Mouse (Mus musculus) heart, embryonic 15.5 days (tissue): ENCODE results near the gene Pqbp1. TPM values are rescaled to one million over a fixed set of nuclear protein-coding genes. Genes with fewer than 3 reads are reported as not detected.
A peak's percentile ranks its signal among the peaks of the same experiment; 100 is the strongest.

Source experiments
- ATAC-seq: fragments of 200-750 bp; cut with Nextera tagmentation; replicated peaks from 2 replicates; pipeline ENCODE4 v1.8.0; 2017; ENCODE audit warnings: low read depth, moderate TSS enrichment; ENCODE audit not compliant: insufficient number of reproducible peaks, insufficient read depth, low FRiP score
- H3K27ac ChIP-seq: fragments of 300-500 bp; sonication (generic); 2 replicates; pipeline ENCODE4 v1.5.1; 2015; ENCODE audit warnings: mild to moderate bottlenecking, inconsistent platforms
- H3K27me3 ChIP-seq: fragments of 300-500 bp; sonication (generic); 2 replicates; pipeline ENCODE4 v1.6.1; 2015; ENCODE audit warnings: inconsistent platforms
- H3K36me3 ChIP-seq: fragments of 300-500 bp; sonication (generic); 2 replicates; pipeline ENCODE4 v1.6.1; 2015; ENCODE audit warnings: mild to moderate bottlenecking, inconsistent platforms
- H3K4me1 ChIP-seq: fragments of 300-500 bp; sonication (generic); replicated peaks from 2 replicates; pipeline ENCODE4 v1.6.1; 2015; ENCODE audit warnings: inconsistent platforms
- H3K4me2 ChIP-seq: fragments of 300-500 bp; sonication (generic); 2 replicates; pipeline ENCODE4 v1.6.1; 2015; ENCODE audit warnings: inconsistent platforms, mild to moderate bottlenecking, moderate library complexity
- H3K4me3 ChIP-seq: fragments of 300-500 bp; sonication (generic); 2 replicates; pipeline ENCODE4 v1.5.1; 2015; ENCODE audit warnings: mild to moderate bottlenecking, inconsistent platforms
- H3K9ac ChIP-seq: fragments of 300-500 bp; sonication (generic); 2 replicates; pipeline ENCODE4 v1.6.1; 2015; ENCODE audit warnings: mild to moderate bottlenecking, inconsistent platforms
- H3K9me3 ChIP-seq: fragments of 300-500 bp; sonication (generic); replicated peaks from 2 replicates; pipeline ENCODE4 v1.6.1; 2016; ENCODE audit warnings: inconsistent platforms
- WGBS: fragments of 180-500 bp; shearing (Covaris S2); methylation state at CpG from one replicate; pipeline ENCODE4 v1.1.7; 2015; ENCODE audit warnings: mixed read lengths; 5-methylcytosine and 5-hydroxymethylcytosine counted together
- polyA plus RNA-seq: library from polyadenylated mRNA; unstranded; fragments of >200 nt; fragmentation: Nextera tagmentation; extraction: Ambion mirVana; gene quantifications from 2 replicates; pipeline ENCODE4 v1.2.1, GENCODE M21; 2015

The Pqbp1 gene
- 72.8 and 77.9 TPM in 2 replicates for polyA plus RNA-seq

DNA sequence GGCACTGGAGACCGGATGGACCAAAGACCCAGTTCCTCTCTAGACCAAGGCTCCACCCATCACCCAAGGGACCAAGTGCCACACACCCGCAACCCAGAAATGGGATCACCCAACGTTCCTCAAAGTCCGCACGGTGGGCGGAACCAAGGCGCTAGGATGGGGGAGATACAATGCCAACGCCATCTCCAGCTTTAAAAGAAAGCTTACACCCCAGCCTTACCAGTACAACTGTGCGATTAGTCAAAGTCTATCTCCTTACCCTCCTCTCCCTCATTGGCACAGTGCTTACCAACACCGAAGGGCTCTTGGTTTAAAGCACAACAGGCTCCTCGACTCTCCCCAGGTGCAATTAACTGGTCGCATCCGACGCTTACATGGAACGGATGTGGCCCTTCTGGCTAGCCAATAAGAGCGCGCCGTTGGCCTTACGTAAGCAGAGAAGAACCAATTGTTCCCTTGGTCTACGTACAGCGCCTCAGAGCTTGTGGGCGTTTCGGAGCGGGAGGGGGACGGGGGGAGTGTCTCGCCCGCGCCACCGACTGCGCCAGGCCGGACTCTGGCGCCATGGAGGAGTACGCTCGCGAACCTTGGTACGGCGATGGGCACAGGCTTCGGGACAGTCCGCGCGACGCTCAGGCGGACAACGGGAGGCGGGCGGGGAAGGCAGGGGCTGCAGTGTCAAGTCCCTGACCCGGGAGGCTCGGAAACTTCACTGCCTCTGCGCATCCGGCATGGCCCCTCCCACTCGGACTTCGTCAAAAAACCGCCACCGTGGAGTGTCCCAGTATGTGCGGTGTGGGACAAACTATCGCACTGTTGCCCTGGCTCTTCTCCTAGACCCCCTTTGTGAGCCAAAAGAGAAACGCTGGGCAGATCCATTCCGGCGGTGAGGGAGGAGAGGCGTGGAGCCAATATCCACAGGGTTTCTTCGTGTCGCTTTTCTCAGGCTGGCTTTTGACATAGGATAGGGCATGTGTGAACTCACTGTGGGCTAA is at the start of gene Pqbp1, which contains the start of gene Timm17b:
TSS of gene Pqbp1 (minus strand) at position 390 of the 995 bp plus-strand sequence.
TSS of gene Timm17b (plus strand) at position 478 of the 995 bp plus-strand sequence.
- Histone ChIP-seq H3K9me3 (no peaks in the 10 kb centered on the region), H3K27me3 (no peaks in the 10 kb centered on the region)
- 14% methylated on average over 62 of the region's 62 CpGs for WGBS

DNA sequence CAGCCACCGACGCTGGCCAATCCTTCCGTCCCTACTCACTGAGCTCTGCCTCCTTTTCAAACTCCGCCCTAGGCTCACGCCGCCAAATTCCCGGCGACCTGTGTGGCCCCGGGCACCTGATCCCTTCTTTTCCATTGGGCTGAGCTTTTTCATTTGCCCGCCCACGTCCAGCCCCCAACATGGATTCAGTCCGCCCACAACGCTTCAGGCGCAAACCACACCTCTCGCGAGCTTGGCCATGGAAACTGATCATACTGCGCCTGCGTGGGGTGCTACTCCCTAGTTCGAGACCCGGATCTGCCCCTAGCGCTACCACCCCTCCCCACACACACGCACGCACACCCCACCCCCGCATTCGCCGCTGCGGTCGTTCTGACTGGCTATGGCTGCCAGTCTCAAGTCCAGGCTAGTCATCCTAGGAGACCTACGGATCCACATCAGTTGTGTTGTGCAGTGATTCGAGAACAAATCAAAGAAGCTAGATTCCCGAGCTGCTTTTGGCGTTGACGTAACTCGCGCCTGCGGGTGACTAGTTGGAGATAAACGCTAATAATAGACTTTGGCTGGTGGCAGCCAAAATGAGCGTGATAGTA is 48.9 kb upstream of the Pqbp1 start:
- peak overlapping the region; percentile 65 for H3K4me2 ChIP-seq
- no peaks in the 10 kb centered on the region for H3K36me3 ChIP-seq
- 13% methylated on average over 38 of the region's 38 CpGs for WGBS
- peak overlapping the region; percentile 71 for H3K27ac ChIP-seq
- peak overlapping the region; percentile 58 for H3K4me3 ChIP-seq
- peak overlapping the region; percentile 44; the same call in 1 of the 2 replicates for H3K9ac ChIP-seq
- H3K9me3 ChIP-seq: no peaks in the 10 kb centered on the region
- ATAC-seq: peak; percentile 97
- H3K4me1 ChIP-seq: no peaks in the 10 kb centered on the region
- no peaks in the 10 kb centered on the region for H3K27me3 ChIP-seq

More for the DNA sequence above, at the start of gene Pqbp1, which contains the start of gene Timm17b:
- H3K27ac ChIP-seq: peak within 1 kb of the TSS; percentile 86
- H3K9ac ChIP-seq: peak within 1 kb of the TSS; percentile 63
- H3K4me1 ChIP-seq: peaks cover 4% of the 10 kb centered on the region; the same call in 1 of the 2 replicates
- peak within 1 kb of the TSS; percentile 61 for H3K4me2 ChIP-seq
- no peaks in the 10 kb centered on the region; the same call in 1 of the 2 replicates for H3K36me3 ChIP-seq
- peak; percentile 98 for ATAC-seq
- peak within 1 kb of the TSS; percentile 69 for H3K4me3 ChIP-seq

DNA sequence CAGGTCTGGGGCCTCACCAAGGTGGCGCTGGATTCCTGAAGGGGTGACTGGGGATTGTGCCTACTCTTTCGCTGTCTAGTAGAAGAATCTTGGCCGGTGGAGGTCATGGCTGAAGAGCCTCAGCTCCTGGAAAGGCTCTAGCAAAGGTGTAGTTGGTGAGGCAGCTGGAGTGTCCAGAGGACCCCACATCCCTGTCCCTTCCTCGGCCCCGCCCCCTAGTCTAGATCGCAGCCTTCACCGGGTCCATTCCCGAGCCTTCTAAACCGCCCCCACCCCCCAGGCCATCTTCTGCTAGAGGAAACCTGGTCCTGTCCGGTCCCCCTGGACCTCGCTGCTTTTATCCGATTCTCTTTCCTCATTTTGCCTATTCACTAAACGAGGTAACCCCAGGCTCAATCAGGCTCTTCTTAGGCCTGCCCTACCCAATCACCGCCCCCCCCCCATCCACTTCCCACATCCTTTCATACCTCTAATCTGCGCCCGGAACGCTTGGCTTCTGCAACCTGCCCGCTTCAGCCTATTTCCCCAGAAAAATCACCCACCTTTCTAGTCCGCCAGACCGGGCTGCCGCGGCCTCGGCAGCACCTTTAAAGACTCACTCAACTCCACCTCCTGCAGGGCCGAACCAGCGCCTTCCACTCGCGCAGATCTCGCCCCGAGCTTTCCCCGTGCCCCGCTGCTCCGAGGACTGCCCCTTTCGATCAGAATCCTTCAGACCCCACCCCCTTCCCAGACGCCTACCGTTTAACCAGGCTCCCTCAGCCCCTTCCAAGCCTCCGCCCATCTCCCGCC is 48.2 kb upstream of the Pqbp1 start, which contains the start of gene Hdac6:
TSS of gene Hdac6 (minus strand) at position 782 of the 792 bp plus-strand sequence.
- Histone ChIP-seq H3K27me3 (no peaks in the 10 kb centered on the region), H3K36me3 (no peaks in the 10 kb centered on the region), H3K4me3 (peak within 1 kb of the TSS; percentile 58), H3K27ac (peak within 1 kb of the TSS; percentile 71), H3K4me2 (peak within 1 kb of the TSS; percentile 65), H3K4me1 (no peaks in the 10 kb centered on the region), H3K9ac (peak within 1 kb of the TSS; percentile 50), H3K9me3 (no peaks in the 10 kb centered on the region)
- 12% methylated on average over 36 of the region's 37 CpGs for WGBS
- ATAC-seq: peak; percentile 8; the same call in 1 of the 2 replicates

DNA sequence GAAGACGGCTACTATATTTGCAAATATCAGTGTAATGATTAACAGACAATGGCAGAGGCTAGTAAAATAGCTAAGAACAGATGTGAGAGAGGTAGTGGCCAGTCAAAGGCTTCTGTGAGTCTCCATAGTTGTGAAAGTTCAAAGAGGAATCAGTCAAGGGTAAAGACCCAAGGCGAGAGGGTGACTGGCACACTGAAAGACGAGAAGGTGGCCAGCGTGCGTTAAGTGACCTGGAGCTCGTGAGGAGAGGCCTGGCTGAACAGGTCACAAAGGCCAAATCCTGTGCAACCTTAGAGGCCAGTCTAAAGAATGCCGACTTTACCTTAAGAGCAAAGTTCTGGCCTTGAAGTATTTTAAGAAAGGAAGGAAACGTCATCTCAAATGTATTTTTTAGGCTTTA is 46.5 kb upstream of the Pqbp1 start:
- H3K27me3 ChIP-seq: no peaks in the 10 kb centered on the region
- H3K9me3 ChIP-seq: no peaks in the 10 kb centered on the region
- WGBS: 81% methylated on average over 8 of the region's 8 CpGs
- no peak overlapping the region for H3K4me2 ChIP-seq
- no peak overlapping the region for H3K9ac ChIP-seq
- ATAC-seq: no peak
- no peak overlapping the region for H3K4me3 ChIP-seq
- no peaks in the 10 kb centered on the region; the same call in 1 of the 2 replicates for H3K36me3 ChIP-seq
- H3K4me1 ChIP-seq: no peaks in the 10 kb centered on the region
- H3K27ac ChIP-seq: no peak overlapping the region

DNA sequence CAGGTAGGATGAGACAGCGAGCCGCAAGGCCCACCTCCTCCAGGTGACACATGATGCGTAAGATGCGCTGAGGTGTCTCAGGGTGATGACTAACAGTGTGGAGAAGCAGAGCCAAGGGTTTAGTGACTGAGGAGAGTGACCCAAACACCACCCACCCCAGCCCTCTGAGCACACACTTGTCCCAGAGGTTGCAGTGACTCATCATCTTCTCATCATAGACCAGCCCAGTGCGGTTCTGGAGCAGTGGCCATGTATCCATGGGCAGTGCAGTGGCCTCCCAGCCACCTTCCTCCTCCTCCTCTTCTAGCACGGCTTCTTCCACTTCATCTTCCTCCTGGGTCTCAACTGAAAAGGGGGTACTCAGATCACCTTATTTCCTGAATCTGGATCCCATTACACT is 38.6 kb upstream of the Pqbp1 start:
- H3K36me3 ChIP-seq: peaks cover 11% of the 10 kb centered on the region; the same call in 1 of the 2 replicates
- H3K9ac ChIP-seq: no peak overlapping the region
- ATAC-seq: no peak
- no peaks in the 10 kb centered on the region for H3K27me3 ChIP-seq
- 85% methylated on average over 6 of the region's 6 CpGs for WGBS
- no peak overlapping the region for H3K4me3 ChIP-seq
- H3K9me3 ChIP-seq: no peaks in the 10 kb centered on the region
- H3K27ac ChIP-seq: no peak overlapping the region
- no peak overlapping the region for H3K4me2 ChIP-seq
- no peaks in the 10 kb centered on the region for H3K4me1 ChIP-seq

DNA sequence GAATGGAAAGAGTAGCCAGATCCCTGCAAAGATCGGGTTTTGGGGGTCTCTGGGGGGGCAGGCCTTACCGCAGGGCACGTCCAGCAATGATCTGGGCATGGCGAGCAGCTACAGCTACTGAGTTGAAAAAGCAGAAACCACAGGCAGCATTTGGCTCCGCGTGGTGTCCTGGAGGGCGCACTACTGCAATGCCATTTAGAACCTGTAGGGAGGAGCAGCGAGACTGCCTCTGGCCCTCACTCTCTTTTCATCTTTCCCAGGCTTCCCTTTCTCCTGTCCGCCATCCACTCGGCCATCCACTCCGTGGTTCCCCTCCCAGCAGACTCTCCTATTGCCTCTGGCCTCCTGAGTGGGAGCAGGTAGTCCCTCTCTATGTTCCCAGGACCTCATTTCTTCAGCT is 37.8 kb upstream of the Pqbp1 start:
- H3K4me3 ChIP-seq: no peak overlapping the region
- no peak overlapping the region for H3K4me2 ChIP-seq
- peaks cover 11% of the 10 kb centered on the region; the same call in 1 of the 2 replicates for H3K36me3 ChIP-seq
- H3K4me1 ChIP-seq: no peaks in the 10 kb centered on the region
- H3K27ac ChIP-seq: no peak overlapping the region
- no peaks in the 10 kb centered on the region for H3K9me3 ChIP-seq
- H3K27me3 ChIP-seq: no peaks in the 10 kb centered on the region
- WGBS: 49% methylated on average over 11 of the region's 11 CpGs
- no peak overlapping the region for H3K9ac ChIP-seq
- no peak for ATAC-seq

DNA sequence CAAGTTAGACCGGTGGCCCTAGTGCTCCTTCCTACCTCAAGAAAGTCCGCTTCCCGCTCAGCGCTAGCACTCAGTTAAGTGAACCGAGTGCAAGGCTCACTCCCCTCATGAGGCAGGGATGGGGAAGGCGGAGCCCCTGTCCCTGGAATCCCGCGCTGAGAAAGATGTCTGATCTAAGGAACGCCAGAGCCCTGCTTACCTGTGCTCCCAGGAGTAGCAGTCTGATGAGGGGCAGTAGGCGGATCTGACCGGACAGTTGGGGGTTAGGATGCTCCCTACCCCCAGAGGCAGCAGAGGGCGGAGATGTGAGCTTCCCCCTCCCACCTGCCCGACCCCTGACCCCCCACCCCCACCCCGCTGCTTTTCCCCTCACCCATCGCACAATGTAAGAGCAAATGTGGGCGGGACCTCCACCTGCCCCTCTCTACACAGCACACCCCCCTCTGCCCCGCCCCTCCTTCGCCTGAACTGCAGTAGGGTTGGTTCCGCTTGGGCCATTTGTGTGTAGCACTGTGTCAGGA is 29.3 kb upstream of the Pqbp1 start, which contains the start of gene Eras:
TSS of gene Eras (minus strand) at position 338 of the 521 bp plus-strand sequence.
- no peaks in the 10 kb centered on the region for H3K4me1 ChIP-seq
- H3K4me3 ChIP-seq: peak within 1 kb of the TSS; percentile 11; the same call in 1 of the 2 replicates
- H3K27me3 ChIP-seq: peaks cover 53% of the 10 kb centered on the region
- H3K36me3 ChIP-seq: no peaks in the 10 kb centered on the region; the same call in 1 of the 2 replicates
- no peak within 1 kb of the TSS for H3K27ac ChIP-seq
- ATAC-seq: no peak
- no peak within 1 kb of the TSS for H3K9ac ChIP-seq
- 19% methylated on average over 19 of the region's 19 CpGs for WGBS
- H3K4me2 ChIP-seq: peak within 1 kb of the TSS; percentile 36
- no peaks in the 10 kb centered on the region for H3K9me3 ChIP-seq

DNA sequence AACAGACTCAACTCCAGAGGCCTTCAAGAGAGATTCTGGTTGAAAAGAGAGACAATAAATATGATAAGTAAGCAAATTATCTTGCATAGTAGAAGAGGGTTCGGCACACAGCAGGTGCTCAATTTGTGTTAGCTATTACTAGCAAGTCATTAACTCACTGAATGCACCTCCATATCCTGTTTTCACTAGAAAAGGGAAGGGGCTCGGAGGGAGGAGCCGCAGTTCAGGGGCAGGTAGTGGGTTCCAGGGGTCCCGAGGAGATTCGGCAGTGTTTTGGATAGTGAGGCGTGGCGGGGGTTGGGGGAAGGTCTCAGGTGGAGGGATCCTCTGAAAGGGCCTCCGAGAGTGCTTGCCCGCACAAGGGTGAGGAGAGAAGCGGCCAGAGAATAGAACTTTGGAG is 28.0 kb upstream of the Pqbp1 start:
- no peak for ATAC-seq
- H3K27me3 ChIP-seq: peaks cover 66% of the 10 kb centered on the region
- H3K4me2 ChIP-seq: peak overlapping the region; percentile 36
- H3K9ac ChIP-seq: no peak overlapping the region
- H3K9me3 ChIP-seq: no peaks in the 10 kb centered on the region
- 0 out of 2 replicates have a peak overlapping the region, but pooled peaks have one; percentile 11 for H3K4me3 ChIP-seq
- H3K4me1 ChIP-seq: peaks cover 4% of the 10 kb centered on the region; the same call in 1 of the 2 replicates
- WGBS: 21% methylated on average over 10 of the region's 10 CpGs
- H3K36me3 ChIP-seq: no peaks in the 10 kb centered on the region
- no peak overlapping the region for H3K27ac ChIP-seq

DNA sequence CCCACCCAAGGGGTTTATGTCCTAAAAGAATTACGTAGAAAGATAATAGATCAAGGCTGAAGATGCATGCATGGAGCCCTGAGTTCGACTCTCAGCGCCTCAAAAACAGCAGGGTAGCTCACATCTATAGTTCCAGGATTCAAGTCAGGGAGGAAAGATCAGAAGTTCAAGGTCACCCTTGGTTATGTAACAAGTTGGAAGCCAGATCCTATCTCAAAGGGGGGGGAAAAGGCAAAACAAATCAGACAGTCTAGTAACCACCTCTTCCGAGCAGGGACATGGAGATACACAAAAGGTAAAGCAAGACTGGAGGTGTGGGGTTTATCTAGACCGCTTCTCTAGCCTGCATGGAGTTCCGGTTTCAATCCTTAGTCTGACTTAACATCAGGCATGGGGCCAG is 27.2 kb upstream of the Pqbp1 start:
- Histone ChIP-seq H3K9ac (no peak overlapping the region), H3K36me3 (no peaks in the 10 kb centered on the region), H3K4me3 (no peak overlapping the region), H3K4me2 (no peak overlapping the region), H3K27me3 (peaks cover 74% of the 10 kb centered on the region), H3K9me3 (no peaks in the 10 kb centered on the region), H3K27ac (no peak overlapping the region), H3K4me1 (peaks cover 7% of the 10 kb centered on the region; the same call in 1 of the 2 replicates)
- no peak for ATAC-seq
- WGBS: 63% methylated on average over 6 of the region's 6 CpGs

DNA sequence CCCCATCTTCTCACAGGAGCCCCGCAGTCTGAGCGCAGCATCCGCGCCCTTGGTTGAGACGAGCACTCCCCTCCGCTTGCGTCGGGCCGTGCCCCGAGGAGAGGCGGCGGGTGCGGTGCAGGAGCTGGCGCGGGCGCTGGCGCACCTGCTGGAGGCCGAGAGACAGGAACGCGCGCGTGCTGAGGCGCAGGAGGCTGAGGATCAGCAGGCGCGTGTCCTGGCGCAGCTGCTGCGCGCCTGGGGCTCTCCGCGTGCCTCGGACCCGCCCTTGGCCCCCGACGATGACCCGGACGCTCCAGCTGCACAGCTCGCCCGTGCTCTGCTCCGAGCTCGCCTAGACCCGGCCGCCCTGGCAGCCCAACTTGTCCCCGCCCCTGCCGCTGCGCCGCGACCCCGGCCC is 23.0 kb upstream of the Pqbp1 start:
- H3K9ac ChIP-seq: no peak overlapping the region
- H3K36me3 ChIP-seq: no peaks in the 10 kb centered on the region
- no peak for ATAC-seq
- no peak overlapping the region for H3K27ac ChIP-seq
- H3K27me3 ChIP-seq: peaks cover 81% of the 10 kb centered on the region
- H3K9me3 ChIP-seq: no peaks in the 10 kb centered on the region
- 11% methylated on average over 31 of the region's 48 CpGs for WGBS
- H3K4me2 ChIP-seq: peak overlapping the region; percentile 55
- H3K4me1 ChIP-seq: peaks cover 7% of the 10 kb centered on the region; the same call in 1 of the 2 replicates
- peak overlapping the region; percentile 33 for H3K4me3 ChIP-seq
